Mouse (Mus musculus) ovary, postnatal 14 days (tissue): ENCODE data around the gene Slc25a27.

Experiments
- DNase-seq: peaks from one replicate; pipeline ENCODE4 v3.0.0; 2022; ENCODE audit warnings: low spot score

Slc25a27 gene

DNA sequence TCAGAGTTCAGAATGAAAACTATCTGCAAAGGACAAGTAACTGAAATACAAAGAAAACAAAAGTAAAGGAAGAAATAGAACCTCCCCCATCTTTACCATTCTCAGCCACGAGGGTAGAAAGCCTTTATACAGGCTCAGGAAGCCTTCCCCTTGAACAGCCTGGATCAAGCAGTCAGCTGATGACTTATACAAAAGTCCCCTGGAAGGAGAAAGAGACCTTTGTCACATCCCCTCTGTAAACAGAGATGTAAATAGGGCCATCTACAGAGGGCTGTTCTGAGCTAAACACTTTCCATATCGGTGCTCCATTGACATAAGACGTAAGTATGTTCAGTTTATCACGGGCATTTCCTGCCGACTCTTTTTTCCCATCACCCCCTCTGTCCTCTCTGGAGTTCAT is 20.1 kb downstream of the Slc25a27 start:
- DNase-seq: no peak

DNA sequence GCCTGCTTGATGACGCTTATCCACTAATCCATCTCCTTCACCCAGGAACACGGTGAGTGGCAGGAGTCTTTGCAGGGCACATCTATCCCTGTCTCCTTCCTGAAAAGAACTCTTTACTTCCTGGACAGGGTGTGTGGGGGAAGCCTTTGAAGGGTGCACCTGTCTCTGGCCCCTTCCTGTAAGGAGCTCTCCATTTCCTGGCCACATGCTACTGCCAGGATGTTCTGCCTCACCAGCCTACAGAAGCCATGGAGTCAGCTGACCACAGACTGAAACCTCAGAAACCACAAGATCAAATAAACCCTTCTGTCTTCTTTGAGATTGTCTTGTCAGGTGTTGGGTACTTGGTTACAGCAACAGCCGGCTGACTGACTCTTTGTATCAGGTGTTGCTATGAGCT is 21.9 kb downstream of the Slc25a27 start:
- no peak for DNase-seq

DNA sequence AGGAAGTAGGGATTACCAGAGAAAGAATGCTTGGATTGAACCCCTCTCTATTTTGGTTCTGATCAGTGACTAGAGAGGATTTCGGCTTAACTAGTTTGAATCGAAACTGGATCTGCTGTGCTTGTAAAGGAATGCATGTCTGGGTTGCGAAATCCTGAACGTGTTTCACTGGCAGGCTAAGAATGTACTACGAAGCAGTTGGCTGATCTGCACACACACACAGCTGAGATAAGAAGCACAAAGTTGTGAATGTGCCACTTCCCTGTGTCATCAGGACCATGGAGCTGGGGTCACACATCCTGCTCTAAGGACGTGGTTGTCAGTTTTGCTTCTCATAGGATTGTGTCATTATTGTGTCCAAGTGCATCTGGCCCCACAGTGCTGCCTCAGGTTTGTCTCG is 22.6 kb downstream of the Slc25a27 start:
- no peak for DNase-seq

DNA sequence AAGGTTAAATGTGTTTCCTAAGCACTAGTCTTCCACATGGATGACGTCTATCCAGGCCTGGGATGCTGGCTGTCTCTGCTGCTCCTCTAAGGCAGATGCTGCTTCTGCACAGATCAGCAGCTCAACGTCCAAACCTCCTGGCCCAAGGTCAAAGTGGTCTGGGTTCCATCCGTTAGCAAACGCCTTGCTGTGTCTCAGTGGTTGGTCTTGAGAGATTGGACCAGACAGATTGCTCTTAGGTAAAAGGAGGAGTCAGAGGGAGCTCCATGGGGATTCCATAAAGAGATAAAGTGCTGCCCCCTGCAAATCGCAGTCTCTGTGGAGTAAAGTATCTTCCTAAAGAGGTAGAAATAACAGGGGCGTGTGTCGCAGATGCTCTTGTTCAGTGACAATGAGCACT is 23.8 kb downstream of the Slc25a27 start:
- DNase-seq: no peak

DNA sequence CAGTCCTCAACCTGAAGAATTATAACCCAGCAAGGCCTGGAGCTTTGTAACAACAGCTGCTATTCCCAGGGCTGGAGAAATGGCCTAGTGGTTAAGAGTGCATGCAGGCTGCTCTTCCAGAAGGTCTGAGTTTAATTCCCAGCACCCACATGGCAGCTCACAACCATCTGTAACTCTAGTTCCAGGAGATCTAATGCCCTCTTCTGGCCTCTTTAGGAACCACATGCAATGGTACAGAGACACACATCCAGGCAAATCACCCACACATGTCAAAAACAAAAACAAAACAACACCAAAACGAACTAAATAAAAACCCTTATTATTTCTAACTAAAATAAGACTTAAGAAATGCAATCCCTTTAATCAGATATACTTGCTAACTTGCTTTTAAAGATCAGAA is 26.2 kb downstream of the Slc25a27 start:
- no peak for DNase-seq

DNA sequence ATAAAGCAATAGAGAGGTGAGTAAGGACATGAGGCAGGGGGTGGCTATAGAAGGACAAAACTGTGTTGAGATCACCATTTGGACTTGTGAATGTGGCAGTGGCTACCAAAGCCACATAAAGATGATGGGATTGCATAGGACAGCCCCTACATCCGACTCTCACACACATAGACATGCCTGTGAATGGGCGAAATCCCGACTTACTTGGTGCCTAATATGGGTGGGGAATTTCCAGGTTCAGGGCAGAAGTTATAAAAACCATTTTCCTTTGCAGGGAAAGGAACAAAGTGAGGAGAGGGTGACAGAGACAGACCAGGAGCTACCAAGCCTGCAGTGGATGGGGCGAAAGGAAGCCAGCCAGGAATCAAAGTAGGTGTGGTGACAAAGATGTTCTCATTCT is 29.9 kb downstream of the Slc25a27 start:
- no peak for DNase-seq

DNA sequence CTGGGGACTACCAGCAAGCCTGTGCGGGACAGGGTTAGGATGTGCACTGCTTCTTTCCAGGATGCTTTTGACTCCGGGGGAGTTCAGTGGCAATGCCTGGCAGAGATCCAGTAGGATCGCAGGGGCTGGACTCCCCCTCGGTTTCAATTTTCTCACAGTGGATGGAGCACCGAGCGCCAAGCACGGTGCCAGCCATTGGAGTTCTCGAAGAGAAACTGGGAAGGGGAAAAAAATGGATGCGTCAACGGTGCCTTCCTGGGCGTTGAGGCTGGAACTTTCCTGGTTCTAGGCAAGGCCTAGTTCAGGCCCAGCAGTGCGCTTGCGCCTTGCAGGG is 36.6 kb downstream of the Slc25a27 start:
- DNase-seq: peak; percentile 3

DNA sequence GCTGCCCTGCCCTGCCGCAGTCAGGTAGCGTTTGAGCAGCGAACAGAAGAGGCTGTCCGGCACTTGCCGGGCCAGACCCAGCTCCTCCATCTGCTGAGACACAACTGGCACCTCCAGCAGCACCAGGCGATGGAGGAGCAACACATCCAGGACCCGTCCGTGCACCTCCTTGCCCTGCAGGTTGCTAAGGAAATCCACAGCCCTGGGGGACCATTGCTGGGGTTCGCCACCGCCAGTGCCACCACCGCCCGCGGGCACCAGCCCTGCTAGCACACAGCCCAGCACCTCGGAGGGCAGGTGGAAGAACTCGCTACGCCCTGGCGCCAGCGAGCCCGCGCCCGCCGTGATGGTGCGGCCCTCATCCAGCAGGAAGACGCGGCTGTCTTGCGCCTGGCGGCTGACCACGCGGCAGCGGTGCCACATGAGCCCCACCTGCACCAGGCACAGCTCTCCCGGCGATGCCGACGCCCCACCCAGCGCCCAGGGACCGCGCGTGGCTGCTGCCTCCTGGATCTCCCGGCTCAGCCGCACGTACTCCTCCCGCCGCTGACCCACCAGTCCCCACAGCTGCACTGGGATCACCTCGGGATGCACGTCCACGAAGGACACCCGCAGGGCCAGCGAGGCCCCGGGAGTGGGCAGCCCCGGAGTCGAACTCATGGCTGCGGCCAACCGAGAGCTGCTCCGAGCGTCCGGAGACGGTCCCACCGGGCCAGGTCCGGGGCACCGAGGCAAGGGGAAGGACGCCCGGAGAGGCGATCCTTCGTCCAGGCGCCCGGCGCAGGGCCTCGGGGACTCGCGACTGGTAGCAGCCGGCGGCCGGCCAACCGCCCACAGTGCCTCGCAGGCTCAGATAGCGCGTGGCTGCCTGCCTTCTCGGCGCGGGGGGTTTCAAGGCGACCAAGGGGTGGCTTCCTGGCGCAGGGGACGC is 37.3 kb downstream of the Slc25a27 start, which contains the start of gene Tdrd6:
TSS of gene Tdrd6 (minus strand) at position 804 of the 931 bp plus-strand sequence.
- peak; percentile 10 for DNase-seq

DNA sequence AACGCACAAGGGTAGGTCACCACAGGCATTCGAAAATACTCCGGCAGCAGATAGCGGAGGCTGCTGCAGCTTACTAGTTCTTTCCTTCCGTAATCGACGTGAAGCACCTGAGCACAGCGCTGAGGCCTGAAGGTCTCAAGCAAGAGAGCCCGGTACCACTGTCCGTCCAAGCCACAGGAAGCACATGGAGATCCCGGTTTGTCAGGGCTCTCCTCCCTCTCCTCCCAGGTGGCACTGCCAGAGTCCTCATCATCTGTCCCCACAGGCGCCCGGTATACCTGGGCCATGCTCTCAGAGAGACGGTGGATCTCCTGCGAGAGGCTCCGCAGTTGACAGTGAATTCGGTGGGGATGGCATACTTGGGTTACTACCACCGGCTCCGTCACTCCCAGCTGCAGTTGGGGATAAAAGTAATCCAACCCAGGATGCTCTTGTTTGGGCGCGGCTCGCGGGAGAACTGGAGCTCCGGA is 38.0 kb downstream of the Slc25a27 start:
- no peak for DNase-seq

DNA sequence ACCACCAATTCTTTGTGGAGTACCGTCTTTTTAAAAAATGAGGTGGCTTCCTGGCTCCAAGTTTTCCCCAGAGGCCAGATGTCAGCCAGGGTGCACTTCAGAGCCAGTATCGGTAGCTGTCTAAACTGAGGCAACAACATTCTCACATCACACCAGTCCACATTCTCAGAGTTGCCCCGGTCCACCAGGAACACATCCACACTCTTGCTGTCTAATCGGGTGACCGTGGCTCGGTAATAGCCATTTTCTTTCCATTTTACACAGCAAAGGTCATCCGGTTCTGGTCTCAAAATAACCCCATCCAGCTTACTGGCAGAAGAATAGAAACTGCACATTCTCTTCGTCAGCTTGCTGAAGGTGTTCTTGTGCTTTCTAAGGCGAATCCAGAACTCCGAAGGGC is 38.8 kb downstream of the Slc25a27 start:
- no peak for DNase-seq

DNA sequence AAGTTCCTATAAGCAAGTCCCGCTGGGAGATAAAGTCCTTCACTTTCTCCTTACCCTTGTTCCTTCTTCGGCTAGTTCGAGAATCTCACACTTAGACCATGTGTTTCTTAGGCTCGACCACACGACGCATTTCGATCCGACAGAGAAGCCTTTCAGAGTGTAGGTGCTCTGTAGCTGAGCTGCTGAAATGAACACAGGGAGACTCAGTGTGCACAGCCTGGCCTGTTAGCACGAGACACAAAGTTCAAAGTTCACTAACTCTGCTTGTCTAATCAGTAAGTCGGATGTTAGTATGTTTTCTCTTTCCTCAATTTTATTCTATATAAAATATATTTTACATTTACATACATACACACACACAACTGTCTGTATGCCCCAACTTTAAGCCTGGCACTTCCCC is 44.9 kb downstream of the Slc25a27 start:
- DNase-seq: no peak

DNA sequence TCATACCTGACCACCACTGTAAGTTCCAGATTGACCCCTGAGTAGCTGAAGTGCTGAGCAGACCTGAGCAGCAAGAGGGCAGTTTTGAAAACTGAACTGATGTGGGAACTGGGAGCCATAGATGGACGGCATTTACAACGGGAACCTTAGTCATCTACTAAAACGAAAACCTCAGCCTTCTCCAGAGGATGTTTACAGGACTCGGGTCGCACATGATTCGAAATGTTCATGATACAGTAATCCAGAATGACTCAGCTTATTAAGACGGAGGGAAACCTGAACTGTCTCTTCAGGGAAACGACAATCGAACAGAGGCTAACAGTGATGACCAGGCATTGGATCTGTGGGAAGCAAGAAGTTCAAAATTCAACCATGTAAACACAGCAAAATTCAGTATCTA is 47.9 kb downstream of the Slc25a27 start:
- DNase-seq: no peak

DNA sequence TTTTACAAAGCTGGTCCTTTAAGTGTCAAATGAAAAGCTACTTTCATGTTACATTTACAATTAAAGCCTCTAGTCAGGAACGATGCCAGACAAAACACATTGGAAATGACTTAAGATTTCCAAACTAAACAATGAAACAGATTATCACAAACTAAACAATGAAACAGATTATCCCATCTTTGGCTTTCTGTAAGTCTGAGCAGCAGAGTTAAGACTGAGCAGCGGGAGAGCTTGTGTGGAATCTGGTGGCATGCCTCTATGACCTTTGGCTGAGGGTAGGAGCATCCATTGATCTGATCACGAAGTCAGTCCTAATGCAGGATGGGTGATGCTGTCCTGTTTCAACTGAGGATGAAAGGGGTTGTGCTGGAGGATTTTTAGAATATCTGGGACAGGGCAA is 54.8 kb downstream of the Slc25a27 start:
- DNase-seq: no peak

DNA sequence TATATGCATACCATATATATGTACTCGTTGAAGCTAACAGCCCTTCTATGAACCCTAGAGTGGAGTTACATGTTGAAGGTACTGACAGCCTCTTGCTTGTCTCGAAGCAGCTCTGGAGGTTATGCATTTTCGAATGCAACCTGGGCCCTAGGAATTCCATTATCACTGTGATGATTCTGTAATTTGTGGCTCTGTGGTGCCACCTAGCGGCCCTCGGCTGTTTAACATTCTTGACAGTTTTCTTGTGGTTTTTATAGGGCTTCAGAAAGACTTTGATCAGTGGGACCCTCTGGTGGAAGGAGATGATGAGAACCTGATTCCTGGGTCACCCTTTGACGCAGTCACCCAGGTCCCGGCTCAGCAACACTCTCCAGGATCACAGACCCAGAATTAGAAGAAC is 55.4 kb downstream of the Slc25a27 start:
- DNase-seq: peak; percentile 44

DNA sequence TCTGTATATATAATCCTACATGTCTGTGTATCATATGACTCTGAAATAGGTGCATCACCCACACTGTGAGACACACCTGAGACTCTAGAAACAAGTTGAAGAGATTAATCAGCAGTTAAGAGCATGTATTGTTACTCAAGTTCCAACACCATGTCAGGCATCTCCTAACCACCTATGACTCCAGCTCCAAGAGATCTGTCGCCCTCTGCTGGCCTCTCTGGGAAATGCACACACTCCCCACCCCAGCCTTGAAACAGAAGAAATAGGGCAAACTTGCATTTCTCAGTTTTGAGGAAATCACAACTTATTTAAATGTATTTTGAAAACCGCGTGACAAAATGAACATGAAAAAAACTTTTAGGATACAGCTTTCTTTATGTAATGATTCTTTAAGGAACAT is 60.3 kb downstream of the Slc25a27 start:
- DNase-seq: peak; percentile 70

DNA sequence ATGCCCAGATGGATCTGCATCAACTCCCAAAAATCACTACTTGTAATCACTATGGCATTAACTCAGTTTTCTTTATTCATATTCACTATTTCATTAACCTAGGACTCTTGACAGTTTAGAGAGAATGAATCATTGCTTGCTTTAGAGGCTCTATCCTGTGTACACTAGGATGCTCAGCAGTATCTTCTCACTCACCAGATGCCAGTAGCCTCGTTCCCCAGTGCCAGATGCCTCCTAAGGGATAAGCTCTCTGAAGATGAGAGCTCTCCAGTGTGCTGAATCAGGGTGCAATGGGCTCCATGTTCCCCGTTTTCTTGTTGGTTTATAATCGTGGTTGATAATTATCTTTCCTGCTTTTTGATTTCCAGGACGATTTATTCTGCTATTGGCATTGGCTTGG is 68.3 kb downstream of the Slc25a27 start:
- no peak for DNase-seq

DNA sequence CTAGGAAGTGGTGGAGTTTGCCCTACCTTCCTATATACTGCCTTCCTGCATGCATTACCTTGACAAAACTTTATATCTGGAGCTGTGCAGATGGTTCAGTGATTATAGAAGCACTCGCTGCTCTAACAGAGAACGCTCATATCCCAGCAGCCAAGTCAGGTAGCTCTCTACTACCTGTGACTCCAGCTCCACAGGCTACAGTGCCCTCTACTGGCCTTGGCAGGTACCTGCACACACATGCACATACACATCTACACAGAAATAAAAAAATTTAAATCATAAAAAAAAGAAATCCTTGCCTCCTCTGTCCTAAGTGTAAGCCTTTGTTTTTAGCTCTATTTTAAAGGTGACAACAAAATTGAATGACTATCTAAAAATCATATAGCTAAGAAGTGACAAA is 69.3 kb downstream of the Slc25a27 start:
- no peak for DNase-seq

DNA sequence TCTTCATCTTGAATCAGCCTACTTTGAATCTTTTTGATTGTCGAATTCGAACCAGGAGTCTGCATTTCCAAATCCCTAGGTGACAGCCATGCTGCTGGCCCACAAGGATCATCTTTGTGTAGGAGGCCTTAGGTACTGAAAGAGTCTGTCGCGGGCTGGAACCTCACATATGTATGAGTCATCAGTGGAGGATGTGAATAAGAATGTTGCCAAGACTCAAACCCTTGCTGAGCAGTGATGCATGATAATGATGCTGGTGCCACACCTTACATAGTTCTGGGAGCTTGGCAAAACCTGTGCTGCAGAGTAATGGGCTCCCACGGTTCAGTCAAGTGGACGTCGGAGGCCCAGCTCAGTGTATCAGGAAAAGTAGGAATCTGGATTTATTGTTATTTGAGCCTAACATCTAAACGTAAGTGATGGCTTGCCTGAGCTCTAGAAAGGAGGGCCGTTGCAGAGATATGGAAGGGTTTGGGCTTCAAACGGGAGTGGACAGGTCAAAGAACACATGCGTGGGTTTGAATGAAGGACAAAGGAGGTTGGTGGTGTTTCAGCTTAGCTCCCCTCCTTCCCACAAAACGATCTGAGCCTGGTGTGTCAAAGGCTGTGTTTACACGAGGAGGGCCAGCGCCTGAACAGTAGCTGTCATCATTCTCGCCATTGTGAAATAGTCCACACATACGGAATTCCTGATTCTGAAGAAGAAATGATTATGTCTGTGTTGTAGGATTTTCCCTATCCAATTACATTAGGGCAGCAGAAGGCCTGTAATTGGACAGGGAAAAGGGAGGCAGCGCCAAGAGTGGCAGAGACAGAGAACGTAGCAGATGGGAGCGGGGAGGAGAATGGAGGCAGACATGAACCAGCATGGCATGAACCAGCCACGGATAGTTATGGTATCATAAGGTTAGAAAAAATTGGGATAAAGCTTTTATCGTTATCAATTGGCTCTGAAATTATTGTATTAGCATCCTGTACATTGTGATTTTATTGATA is 74.4 kb downstream of the Slc25a27 start:
- DNase-seq: no peak
